Comparison of ENCODE assay signal across 14 mouse cellular contexts in genomic region chr11:78400936-78401335, GRCm38 (mm10). TPM values are rescaled to one million over a fixed set of nuclear protein-coding genes. Genes with fewer than 3 reads are reported as not detected.
"Had no signal": no experiment of that assay in that cellular context is flagged by ENCODE, and none has a peak within 500 bp of the region (broad histone marks: within the 10 kb centered on the region; RNA-seq: fewer than 3 reads in every experiment).

No protein-coding gene starts in this region.

- H3K4me3 ChIP-seq: left cerebral cortex, adult 2 months; limb, embryonic 10.5 days; liver, embryonic 12.5 days; midbrain, embryonic 12.5 days had no signal

- H3K9ac ChIP-seq: liver, embryonic 12.5 days; midbrain, embryonic 12.5 days had no signal

- DNase-seq: kidney, adult 18-20 months; lung, postnatal 36 days; right cerebral cortex, postnatal 14 days; thymus, postnatal 4 days had no signal

- H3K9me3 ChIP-seq: limb, embryonic 10.5 days; liver, embryonic 12.5 days; megakaryocyte, embryonic 14.5 days; midbrain, embryonic 12.5 days had no signal

- H3K36me3 ChIP-seq: limb, embryonic 10.5 days; liver, embryonic 12.5 days; midbrain, embryonic 12.5 days had no signal

- H3K4me2 ChIP-seq: liver, embryonic 12.5 days; midbrain, embryonic 12.5 days had no signal

- H3K27ac ChIP-seq: left cerebral cortex, adult 2 months; limb, embryonic 10.5 days; liver, embryonic 12.5 days; midbrain, embryonic 12.5 days; stomach, postnatal 0 days had no signal

- H3K4me1 ChIP-seq: liver, embryonic 12.5 days had no signal

- ATAC-seq: liver, embryonic 12.5 days had no signal

RNA-seq across cellular contexts. Expression of gene Foxn1, which starts 14.6 kb away (rescaled TPM):
- polyA plus RNA-seq: large intestine, adult 2 months; limb, embryonic 10.5 days; liver, embryonic 12.5 days; liver, embryonic 16.5 days; midbrain, embryonic 12.5 days; midbrain, postnatal 0 days; neural tube, embryonic 14.5 days had no signal

RNA-seq across cellular contexts. Expression of gene Slc13a2, which starts 21.1 kb away (rescaled TPM):
- polyA plus RNA-seq: limb, embryonic 10.5 days; midbrain, embryonic 12.5 days; midbrain, postnatal 0 days; neural tube, embryonic 14.5 days had no signal
